Mouse (Mus musculus) skeletal muscle tissue, adult 2 months (tissue): ENCODE results near the gene Arhgef15.

Experiments
- DNase-seq: peaks from one replicate; pipeline ENCODE4 v3.0.0-alpha.2; 2012; ENCODE audit warnings: low read depth, low spot score

Gene Arhgef15

DNA sequence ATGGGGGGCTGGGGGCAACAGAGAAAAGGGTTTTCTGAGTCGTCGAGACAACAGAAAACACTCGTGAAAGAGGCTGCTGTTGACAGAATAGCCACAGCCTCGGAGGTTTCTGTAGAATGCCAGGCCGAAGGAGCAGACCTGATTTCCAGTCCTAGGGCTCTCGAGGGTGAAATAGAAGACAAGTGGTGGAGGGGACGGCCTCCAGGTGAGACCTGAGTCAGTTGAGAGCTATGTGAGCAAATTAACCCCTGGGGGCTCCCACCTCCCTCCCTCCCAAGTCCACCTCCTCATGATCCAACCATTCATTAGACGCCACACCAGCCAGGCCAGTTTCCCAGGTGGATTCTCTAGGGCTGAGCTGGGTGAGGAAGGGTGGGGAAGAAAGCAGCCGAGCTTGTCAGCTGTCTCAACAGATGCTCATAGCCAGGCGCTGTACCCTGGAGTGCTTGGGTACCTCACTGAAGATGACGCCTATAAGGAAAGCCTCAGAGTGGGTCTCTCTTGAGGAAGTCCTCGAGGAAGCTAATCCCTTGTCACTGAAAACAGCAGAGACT lies 63.3 kb downstream of the Arhgef15 start:
- no peak for DNase-seq
